Mouse (Mus musculus) lung, postnatal 0 days (tissue): Measurements from ENCODE around the gene Npas2. TPM values are rescaled to one million over a fixed set of nuclear protein-coding genes. Genes with fewer than 3 reads are reported as not detected.

ENCODE experiments used
- ATAC-seq: fragments of 200-750 bp; cut with Nextera tagmentation; 2 replicates; pipeline ENCODE4 v1.8.0; 2017; ENCODE audit warnings: moderate library complexity
- DNase-seq: peaks from one replicate; pipeline ENCODE4 v3.0.0-alpha.2; 2016; ENCODE audit warnings: low spot score
- H3K27ac ChIP-seq: fragments of 300-500 bp; sonication (generic); 2 replicates; pipeline ENCODE4 v1.5.1; 2014; ENCODE audit warnings: antibody characterized with exemption, mild to moderate bottlenecking, low read length, mixed read lengths
- H3K27me3 ChIP-seq: fragments of 300-500 bp; sonication (generic); replicated peaks from 2 replicates; pipeline ENCODE4 v1.6.1; 2014; ENCODE audit warnings: low read length, mixed read lengths; ENCODE audit not compliant: insufficient read depth
- H3K36me3 ChIP-seq: fragments of 300-500 bp; sonication (generic); 2 replicates; pipeline ENCODE4 v1.6.1; 2014; ENCODE audit warnings: low read length, mixed read lengths; ENCODE audit not compliant: insufficient read depth
- H3K4me1 ChIP-seq: fragments of 300-500 bp; sonication (generic); 2 replicates; pipeline ENCODE4 v1.6.1; 2014; ENCODE audit warnings: antibody characterized with exemption, low read depth, low read length, mixed read lengths; ENCODE audit not compliant: insufficient read depth
- H3K4me2 ChIP-seq: fragments of 300-500 bp; sonication (generic); replicated peaks from 2 replicates; pipeline ENCODE4 v1.6.1; 2014; ENCODE audit warnings: low read depth, mild to moderate bottlenecking, low read length, moderate library complexity, mixed read lengths
- H3K4me3 ChIP-seq: fragments of 300-500 bp; sonication (generic); 2 replicates; pipeline ENCODE4 v1.5.1; 2014; ENCODE audit warnings: low read depth, low read length
- H3K9ac ChIP-seq: fragments of 300-500 bp; sonication (generic); replicated peaks from 2 replicates; pipeline ENCODE4 v1.6.1; 2014; ENCODE audit warnings: low read depth, mild to moderate bottlenecking
- H3K9me3 ChIP-seq: fragments of 300-500 bp; sonication (generic); 2 replicates; pipeline ENCODE4 v1.6.1; 2016; ENCODE audit warnings: low read length, mixed read lengths
- CTCF ChIP-seq: IDR thresholded peaks from 2 replicates; pipeline ENCODE4 v1.5.1; 2016; ENCODE audit warnings: antibody characterized with exemption, mild to moderate bottlenecking
- EP300 ChIP-seq: IDR thresholded peaks from 2 replicates; pipeline ENCODE4 v1.6.1; 2016; ENCODE audit warnings: antibody characterized with exemption, mild to moderate bottlenecking, control low read depth
- WGBS: fragments of 180-500 bp; shearing (Covaris S2); extraction: QIAGEN DNeasy Blood & Tissue Kit; methylation state at CpG from one replicate; pipeline ENCODE4 v1.1.7; 2014; 5-methylcytosine and 5-hydroxymethylcytosine counted together
- polyA plus RNA-seq: library from polyadenylated mRNA; unstranded; fragments of >200 nt; fragmentation: Nextera tagmentation; extraction: Ambion mirVana; gene quantifications from 2 replicates; pipeline ENCODE4 v1.2.1, GENCODE M21; 2015

The Npas2 gene
- polyA plus RNA-seq, 1 experiment from 2014 or later = 2.2 TPM

GRCm38 (mm10) chr1:39330857-39331594 is 137.5 kb downstream of the Npas2 start:
- ATAC-seq = no peak
- Histone ChIP-seq H3K4me2 (no peak overlapping the region), H3K27me3 (no peaks in the 10 kb centered on the region), H3K4me3 (no peak overlapping the region), H3K9me3 (no peaks in the 10 kb centered on the region), H3K9ac (no peak overlapping the region), H3K4me1 (no peaks in the 10 kb centered on the region), H3K27ac (no peak overlapping the region), H3K36me3 (no peaks in the 10 kb centered on the region)
- no peak for DNase-seq
- WGBS = 87% methylated on average over 7 of the region's 7 CpGs
- TF ChIP-seq EP300 (no peak), CTCF (no peak)

- TF ChIP-seq EP300 = no peak
- TF ChIP-seq CTCF = no peak
- ATAC-seq (no peak), DNase-seq (no peak)
- Histone ChIP-seq H3K4me3 (no peak overlapping the region), H3K27ac (no peak overlapping the region), H3K4me2 (no peak overlapping the region), H3K9me3 (no peaks in the 10 kb centered on the region), H3K27me3 (no peaks in the 10 kb centered on the region), H3K36me3 (no peaks in the 10 kb centered on the region), H3K4me1 (no peaks in the 10 kb centered on the region), H3K9ac (no peak overlapping the region)
- 85% methylated on average over 4 of the region's 4 CpGs for WGBS
These were observed 138.9 kb downstream of the Npas2 start for GRCm38 (mm10) chr1:39332456-39332855.

GRCm38 (mm10) chr1:39335561-39336196 is 142.1 kb downstream of the Npas2 start:
- no peaks in the 10 kb centered on the region for H3K36me3 ChIP-seq
- no peak overlapping the region for H3K27ac ChIP-seq
- ATAC-seq (peak; percentile 45), DNase-seq (no peak)
- no peaks in the 10 kb centered on the region for H3K9me3 ChIP-seq
- no peaks in the 10 kb centered on the region for H3K27me3 ChIP-seq
- no peak overlapping the region for H3K4me3 ChIP-seq
- TF ChIP-seq EP300 = no peak
- H3K4me2 ChIP-seq = no peak overlapping the region
- no peaks in the 10 kb centered on the region for H3K4me1 ChIP-seq
- H3K9ac ChIP-seq = no peak overlapping the region
- WGBS = 32% methylated on average over 15 of the region's 15 CpGs

- DNase-seq = no peak
- WGBS = 71% methylated on average over 8 of the region's 8 CpGs
These were observed 143.3 kb downstream of the Npas2 start for GRCm38 (mm10) chr1:39336788-39337187.

GRCm38 (mm10) chr1:39338831-39339230 is 145.3 kb downstream of the Npas2 start:
- no peak for ATAC-seq
- Histone ChIP-seq H3K4me1 (no peaks in the 10 kb centered on the region), H3K36me3 (no peaks in the 10 kb centered on the region), H3K9ac (no peak overlapping the region), H3K27me3 (no peaks in the 10 kb centered on the region), H3K9me3 (no peaks in the 10 kb centered on the region), H3K4me2 (no peak overlapping the region), H3K4me3 (no peak overlapping the region), H3K27ac (no peak overlapping the region)
- DNase-seq = no peak
- WGBS = 71% methylated on average over 10 of the region's 10 CpGs
- no peak for TF ChIP-seq EP300
- TF ChIP-seq CTCF = no peak

More at GRCm38 (mm10) chr1:39336788-39337187, 143.3 kb downstream of the Npas2 start:
- no peak for TF ChIP-seq CTCF
- TF ChIP-seq EP300 = no peak
- Histone ChIP-seq H3K36me3 (no peaks in the 10 kb centered on the region), H3K27ac (no peak overlapping the region), H3K4me3 (no peak overlapping the region), H3K4me2 (no peak overlapping the region), H3K27me3 (no peaks in the 10 kb centered on the region), H3K4me1 (no peaks in the 10 kb centered on the region), H3K9me3 (no peaks in the 10 kb centered on the region), H3K9ac (no peak overlapping the region)
- no peak; the same call in 1 of the 2 replicates for ATAC-seq

GRCm38 (mm10) chr1:39339455-39339854 is 145.9 kb downstream of the Npas2 start:
- H3K27me3 ChIP-seq = no peaks in the 10 kb centered on the region
- no peak overlapping the region for H3K9ac ChIP-seq
- H3K4me2 ChIP-seq = no peak overlapping the region
- H3K4me1 ChIP-seq = no peaks in the 10 kb centered on the region
- 34% methylated on average over 5 of the region's 5 CpGs for WGBS
- TF ChIP-seq EP300 = no peak
- no peak for TF ChIP-seq CTCF
- ATAC-seq (no peak), DNase-seq (no peak)
- no peak overlapping the region for H3K4me3 ChIP-seq
- no peaks in the 10 kb centered on the region for H3K36me3 ChIP-seq
- H3K9me3 ChIP-seq = no peaks in the 10 kb centered on the region
- H3K27ac ChIP-seq = no peak overlapping the region
